Mouse (Mus musculus): Measurements from ENCODE around the gene Efcab9.
"Not testable (repeated sequence)": the region's sequence is repeated elsewhere in the genome, so short reads cannot be mapped to it uniquely, and the experiment has no call there.

The Efcab9 gene

DNA sequence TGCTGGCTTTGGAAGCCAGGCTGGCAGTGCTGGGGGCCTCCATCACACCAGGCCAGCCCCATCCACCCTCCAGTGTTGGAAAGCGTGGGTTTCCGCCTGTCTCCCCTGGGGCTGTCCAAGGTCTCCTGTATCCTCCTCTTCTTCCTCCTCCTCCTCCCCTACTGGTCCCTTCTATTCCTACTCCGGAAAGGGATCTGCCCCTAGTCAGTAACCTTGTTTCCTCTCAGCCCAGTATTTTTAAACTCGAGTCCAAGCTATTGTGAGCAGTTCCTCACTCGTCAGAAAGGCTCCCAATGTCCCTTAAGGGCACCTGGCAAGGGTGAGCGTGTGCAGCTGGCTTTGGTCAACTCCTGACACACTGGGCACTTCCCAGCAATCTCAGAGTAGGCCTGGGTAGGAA lies 6.6 kb upstream of the Efcab9 start:
- DNase-seq (ENCODE audit: low spot score), result no peak

DNA sequence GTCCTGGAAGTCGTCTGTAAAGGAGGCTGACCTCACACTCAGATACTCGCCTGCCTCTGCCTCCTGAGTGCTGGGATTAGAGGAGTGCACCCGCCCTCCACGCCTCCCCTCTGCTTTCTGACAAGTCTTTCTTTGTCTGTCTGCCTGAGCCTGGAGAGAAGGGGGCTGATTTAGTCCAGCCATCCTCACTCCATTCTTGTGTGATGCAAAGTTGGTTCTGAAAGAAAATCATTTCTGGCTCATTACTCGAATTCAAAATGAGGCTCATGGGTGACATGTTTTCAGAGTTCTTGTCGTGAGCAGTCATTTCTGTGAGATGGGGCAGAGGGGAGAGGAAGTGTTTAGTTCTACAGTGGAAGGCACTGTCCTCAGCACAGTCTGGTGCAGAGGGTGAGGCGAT lies 5.1 kb upstream of the Efcab9 start:
- no peak for DNase-seq (ENCODE audit: low spot score)

DNA sequence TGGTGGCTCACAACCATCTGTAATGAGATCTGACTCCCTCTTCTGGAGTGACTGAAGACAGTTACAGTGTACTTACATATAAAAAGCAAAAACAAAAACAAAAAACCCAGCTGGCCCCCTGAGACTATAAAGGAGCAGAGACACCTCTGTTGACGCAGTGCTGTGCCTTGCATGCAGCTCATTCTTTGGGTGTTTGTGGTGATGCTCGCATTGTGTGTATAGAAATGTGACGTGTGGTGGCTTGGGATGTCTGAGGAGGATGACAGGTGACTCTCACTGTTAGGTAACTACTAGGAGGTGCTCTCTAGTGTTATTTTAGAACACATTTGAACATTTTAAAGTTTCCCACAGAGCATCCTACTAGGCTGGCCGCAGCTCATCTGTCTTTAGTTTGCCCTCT lies 3.8 kb upstream of the Efcab9 start:
- no peak for DNase-seq (ENCODE audit: low spot score)

DNA sequence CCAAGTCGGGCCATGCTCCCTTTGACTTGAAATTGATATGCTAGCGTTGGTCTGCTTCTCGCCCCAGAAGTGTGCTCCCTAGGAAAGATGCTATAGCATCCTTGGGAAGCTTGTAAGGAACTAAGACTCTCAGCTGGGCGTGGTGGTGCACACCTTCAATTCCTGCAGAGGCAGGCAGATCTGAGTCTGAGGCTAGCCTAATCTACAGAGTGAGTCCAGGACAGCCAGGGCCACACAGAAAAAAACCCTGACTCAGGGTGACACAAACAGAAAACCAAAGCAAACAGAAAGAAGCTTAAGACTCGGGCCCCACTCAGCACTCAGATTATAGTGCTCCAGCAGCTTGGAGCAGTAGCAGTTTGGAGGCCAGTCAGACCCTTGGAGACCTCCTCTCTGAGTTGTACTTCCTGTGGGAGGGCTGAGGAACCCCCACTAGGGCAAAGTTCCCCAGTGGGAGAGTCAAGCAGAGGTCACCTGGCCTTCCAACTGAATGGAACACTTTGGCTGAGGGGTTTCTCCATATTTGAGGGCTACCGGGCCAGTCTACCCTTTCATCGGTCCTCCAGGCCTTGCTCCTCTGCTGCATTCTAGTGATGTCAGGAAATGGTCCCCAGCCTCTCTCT lies 2.7 kb upstream of the Efcab9 start:
- no peak for DNase-seq (ENCODE audit: low spot score)

DNA sequence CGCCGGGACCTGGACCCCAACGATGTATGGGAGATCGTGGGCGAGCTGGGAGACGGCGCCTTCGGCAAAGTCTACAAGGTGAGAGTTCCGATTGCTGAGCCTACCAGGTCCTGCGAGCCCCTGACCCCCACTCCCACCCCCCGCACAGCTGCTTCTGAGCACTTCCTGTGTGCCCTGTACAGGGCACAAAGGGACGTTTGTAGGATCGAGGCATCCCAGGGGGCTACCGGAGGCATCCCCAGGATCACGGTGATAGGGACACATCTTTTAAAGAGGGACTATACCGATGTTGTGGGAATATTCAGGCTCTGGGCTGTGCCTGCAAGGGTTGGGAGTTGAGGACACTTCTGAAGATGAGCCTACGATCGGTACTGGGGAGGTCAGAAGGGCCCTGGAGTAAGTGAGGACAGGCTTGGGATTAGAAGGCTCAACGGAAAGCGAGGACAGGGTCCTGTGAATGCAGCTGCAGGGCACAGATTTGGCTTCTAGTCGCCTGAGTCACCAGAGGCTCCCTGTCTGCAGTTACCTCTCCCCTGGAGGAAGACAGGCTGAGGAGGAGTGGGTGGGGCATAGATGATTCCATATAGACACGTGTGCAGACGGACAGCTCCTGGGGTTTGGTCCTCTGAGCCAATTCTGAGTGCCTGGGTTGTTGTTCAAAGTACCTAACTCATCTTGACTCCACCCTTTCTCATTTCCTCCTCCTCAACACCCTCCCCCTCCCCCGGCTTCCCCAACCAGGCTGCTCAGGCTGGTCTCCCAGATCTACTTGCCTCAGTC lies 1.8 kb upstream of the Efcab9 start:
- DNase-seq (ENCODE audit: low spot score), result no peak

DNA sequence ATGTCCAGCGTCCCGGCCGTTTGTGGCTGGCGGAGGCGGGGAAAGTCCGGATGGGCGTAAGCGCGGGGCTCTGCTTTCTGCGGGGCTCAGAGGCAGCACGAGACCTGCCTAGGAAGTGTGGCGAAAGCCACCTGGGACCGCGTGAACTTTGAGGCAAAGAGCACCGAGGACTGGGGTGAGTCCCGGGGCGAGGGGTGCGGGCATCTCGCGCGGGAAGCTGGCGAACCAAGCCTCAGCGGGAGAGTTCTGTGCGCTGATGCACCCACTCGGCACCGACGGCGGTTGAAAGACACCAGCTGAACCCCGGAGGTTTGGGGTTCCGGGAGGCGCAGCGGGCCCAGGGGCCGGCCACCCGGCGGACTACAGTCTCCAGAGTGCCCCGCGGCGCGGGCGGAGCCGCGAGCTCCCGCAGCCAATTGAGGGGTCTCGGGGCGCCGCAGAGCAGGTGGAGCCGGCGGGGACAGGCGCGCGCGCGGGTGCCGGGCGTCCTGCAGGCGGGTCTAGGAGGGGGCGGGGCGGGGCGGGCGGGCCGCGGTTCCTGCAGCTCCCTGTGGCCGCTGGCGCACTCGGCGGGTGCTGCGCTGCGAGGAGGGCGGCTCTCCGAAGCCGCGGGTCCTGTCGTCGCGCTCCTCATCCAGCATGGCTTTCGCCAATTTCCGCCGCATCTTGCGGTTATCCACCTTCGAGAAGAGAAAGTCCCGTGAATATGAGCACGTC lies 1.0 kb upstream of the Efcab9 start, which contains the start of gene Stk10:
TSS of gene Stk10 (plus strand) at position 541 of the 717 bp plus-strand sequence.
- peak; percentile 82 for DNase-seq (ENCODE audit: low spot score)

DNA sequence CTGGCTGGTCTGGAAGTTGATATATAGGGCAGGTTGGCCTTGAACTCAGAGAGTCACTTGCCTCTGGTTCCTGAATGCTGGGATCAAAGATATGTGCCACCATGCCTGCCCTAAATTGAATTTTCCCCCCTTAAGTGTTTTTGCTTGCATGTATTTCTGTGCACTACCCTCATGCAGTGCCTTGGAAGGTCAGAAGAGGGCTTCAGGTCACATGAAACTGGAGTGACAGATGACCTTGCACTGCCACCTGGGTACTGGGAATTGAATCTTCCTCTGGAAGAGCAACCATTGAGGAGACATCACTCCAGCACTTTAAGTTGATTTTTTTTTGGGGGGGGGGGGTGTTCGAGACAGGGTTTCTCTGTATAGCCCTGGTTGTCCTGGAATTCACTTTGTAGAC lies 1.7 kb downstream of the Efcab9 start:
- DNase-seq (ENCODE audit: low spot score), result no peak

DNA sequence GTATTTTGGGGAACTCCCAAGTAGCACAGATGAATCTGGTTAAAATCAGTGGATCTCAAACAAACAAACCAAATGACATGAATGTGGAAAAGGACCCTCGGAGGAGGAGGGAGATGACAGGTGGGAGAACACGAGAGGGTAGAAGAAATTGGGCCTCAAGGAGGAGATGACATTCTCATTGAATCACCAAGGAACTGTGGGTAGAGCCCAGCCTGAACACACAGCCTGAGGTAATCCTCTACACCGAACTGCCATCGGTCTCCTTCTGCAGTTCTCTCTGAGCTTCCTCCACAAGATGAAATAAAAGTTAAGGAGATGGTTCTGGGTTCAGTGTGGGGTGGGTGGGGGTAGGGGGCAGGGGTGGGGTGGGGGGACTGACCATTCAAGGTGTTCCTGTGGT lies 4.9 kb downstream of the Efcab9 start:
- no peak for DNase-seq (ENCODE audit: low spot score)

DNA sequence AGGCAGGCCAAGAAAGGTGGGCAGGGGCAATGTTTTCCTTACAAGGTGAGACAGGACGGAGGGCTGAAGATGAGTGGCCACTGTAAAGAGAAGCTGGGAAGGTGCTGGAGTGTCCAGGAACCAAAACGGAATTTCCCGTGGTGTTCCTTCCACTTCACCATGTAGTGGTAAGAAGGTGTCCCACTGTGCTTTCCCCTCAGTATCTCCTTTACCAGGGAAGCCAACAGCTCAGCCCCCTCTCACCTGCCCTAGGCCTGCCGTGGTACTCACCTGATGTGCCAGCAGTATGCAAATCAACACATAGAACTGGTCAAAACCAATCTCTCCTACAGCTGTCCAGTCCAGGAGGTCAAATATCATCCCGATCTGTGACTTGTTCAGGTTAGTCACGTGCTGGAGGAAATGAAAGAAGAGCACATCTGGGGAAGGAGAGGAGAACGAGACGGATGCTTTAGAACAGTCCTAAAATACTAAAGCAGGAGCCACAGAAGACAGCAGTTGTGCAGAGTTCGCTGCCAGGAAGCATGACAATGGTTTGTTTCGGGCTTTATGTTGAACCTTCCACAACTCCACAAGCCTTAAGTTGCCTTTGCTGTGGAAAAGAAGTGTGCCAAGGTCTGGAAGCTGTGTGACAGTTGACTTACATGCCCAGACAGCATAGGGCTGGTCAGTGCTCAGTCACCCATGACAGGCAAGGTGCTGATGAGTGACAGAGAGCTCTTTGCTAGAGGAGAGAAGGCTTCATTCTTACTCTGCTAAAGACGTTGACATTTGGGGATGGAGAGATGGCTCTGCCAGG lies 7.6 kb downstream of the Efcab9 start:
- no peak for DNase-seq (ENCODE audit: low spot score)

DNA sequence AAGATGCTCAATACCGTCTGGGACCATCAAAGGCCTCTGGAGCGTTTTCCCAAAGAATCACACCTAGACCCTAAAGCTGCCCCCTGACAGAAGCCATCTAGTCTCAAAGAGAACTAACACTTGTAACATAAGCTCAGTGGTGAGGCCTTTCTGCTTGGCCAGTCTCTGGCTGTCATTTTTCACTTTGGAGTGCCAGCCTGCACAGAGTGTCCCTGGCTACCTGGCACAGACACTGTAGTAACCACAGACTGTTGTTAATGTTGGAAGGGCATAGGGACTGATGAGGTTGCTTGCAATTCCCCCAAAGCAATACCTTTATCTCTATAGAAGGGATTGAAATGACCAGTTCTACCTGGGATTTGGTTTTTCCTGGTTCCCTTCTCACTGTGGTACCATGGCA lies 10.6 kb downstream of the Efcab9 start:
- no peak for DNase-seq (ENCODE audit: low spot score)

DNA sequence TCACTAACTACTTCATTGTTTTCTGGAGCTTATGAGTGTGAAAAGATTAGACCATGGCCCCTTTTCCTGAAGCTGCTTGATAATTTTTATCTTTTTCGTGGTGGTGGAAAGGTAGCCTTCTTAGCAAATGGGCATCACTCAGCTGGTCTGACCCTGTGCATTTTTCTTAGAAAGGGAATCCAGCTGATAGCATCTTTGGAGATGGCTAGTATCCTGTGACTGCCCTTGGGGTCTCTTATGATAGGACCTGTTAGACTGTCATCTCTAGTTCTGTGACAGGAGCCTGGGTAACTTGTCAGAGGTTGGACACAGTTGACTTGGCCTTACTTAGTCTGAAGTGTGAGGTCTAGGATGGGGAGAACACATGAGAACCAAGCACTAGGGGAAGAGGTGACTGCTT lies 12.5 kb downstream of the Efcab9 start:
- no peak for DNase-seq (ENCODE audit: low spot score)

DNA sequence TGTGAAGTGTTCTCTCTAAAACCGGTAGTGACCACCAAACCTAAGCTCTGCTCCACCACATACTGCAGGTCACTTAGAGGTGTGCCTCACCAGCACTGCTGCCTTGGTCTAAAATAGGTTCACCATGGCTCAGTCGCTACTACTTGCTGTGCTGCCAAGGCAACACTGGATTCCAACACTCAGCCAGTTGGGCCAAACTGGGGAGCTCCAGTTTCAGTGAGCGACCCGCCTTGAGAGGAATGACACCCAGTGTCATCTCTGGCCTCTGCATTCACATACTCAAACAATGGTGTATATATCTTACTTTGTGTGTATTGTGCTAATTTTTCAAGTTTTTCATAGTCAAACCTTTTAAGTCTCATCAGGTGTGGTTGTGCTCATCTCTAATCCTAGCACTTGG lies 13.1 kb downstream of the Efcab9 start:
- no peak for DNase-seq (ENCODE audit: low spot score)

DNA sequence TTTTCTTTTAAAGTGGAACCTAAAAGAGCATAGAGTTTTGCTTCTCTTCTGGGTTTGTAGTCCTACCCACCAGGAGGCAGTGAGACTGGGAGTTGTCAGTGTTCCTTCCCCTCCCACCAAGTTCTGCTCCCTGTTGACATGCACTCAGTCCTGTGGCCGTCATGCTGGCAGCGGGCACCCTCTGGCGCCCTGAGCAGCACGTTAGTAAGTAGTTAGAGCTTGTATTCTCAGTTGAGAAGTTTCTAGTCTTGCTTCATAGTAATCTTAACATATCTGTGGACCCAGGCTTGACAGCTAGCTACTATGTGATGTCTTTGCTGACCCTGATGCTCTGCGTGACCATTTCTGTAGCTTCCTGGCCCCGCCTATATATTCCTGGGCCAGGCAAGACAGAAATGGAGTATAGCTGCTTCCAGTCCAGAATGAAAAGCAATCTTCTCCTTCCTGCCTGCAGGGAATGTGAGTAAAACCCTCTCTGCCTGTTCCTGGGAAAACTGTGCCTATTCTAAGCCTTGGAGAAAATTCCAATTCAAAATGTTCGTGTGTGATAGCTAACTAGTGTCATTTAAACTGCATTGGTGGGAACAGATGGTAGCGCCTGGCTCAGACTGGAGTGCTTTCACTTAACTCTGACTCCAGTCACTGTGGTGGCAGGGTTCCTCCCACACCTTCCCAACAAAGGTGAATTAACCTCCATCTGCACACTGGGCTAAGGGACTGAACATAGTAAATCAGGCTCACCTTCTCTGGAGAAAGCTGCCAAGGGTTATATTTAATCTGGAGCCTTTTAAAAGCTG lies 14.8 kb downstream of the Efcab9 start:
- no peak for DNase-seq (ENCODE audit: low spot score)

DNA sequence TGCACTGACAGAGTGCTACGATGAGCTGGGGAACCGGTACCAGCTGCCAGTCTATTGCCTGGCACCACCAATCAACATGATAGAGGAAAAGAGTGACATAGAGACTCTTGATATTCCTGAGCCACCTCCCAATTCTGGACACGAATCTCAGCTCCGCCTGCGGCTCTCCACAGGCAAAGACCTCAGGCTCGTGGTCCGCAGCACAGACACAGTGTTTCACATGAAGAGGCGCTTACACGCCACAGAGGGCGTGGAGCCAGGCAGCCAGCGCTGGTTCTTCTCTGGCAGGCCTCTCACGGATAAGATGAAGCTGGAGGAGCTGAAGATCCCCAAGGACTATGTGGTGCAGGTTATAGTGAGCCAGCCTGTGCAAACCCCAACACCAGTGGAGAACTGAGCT lies 15.8 kb downstream of the Efcab9 start:
- DNase-seq (ENCODE audit: low spot score), result no peak

DNA sequence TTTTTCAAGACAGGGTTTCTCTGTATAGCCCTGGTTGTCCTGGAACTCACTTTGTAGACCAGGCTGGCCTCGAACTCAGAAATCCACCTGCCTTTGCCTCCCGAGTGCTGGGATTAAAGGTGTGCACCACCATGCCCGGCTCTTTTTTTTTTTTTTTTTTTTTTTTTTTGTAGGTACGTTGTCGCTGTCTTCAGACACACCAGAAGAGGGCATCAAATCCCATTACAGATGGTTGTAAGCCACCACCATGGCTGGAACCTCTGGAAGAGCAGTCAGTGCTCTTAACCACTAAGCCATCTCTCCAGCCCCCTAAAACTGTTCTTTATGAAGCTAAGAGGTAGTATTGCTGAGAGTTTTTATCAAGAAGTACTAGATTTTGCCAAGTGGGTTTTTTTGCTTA lies 17.0 kb downstream of the Efcab9 start:
- DNase-seq (ENCODE audit: low spot score), result not testable (repeated sequence)

DNA sequence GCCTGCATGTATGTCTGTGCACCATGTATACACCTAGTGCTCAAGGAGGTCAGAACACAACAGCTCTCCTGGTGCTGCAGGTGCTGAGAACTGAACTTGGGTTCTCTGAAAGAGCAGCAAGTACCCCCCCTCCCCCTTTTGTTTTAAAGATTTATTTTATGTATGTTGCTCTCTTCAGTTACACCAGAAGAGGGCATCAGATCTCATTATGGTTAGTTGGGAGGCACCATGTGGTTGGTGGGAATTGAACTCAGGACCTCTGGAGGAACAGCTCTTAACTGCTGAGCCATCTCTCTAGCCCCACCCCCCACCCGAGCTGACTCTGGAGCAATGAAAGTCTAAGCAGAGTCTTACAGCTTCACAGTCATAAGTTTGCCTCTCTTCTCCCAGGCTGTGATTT lies 21.0 kb downstream of the Efcab9 start:
- DNase-seq (ENCODE audit: low spot score), result no peak

DNA sequence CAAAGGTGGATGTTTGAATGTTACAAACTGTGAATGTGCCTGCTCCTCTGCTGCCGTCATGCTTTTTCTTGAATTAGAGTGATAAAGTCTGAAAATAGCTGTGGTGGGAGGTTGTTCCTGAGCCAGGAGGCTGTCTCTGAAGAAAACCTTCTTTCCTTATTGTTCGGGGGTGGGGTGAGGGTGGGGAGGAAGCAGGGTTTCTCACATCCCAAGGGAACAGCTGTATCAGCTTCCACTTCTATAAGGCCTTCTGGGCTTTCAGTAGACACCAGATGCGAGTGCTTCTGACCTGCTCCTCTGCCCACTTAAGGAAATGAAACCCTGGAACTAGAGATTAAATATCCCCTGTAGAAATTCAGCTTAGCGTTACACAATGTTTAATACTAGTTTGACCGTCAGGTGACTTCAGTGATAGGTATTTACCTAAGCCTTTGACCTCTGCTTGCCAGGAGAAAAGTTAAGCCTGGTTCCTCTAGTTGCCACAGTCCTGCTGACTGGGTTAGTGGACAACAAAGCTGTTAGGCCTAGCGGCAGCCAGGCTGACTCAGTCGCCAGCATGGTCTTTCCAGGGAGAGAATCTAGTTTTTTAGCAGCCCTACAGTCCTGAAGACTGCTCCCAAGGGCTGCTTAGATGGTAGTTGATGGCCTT lies 26.7 kb downstream of the Efcab9 start:
- DNase-seq (ENCODE audit: low spot score), result no peak

DNA sequence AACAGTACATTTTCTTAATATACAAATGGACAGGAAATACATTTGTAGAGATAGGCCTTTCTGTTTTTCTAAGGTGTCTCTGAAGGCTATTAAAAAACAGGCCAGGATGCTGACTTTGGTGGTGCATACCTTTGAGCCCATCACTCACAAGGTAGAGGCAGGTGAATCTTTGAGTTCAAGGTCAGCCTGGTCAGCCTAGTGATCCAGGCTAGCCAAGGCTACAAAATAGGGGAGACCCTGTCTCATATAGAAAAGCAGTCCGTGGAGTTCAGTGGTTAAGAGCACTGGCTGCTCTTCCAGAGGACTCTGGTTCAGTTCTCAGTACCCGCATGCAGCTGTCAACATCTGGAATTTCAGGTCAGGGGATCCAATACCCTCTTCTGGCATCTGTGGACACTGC lies 28.2 kb downstream of the Efcab9 start:
- no peak for DNase-seq (ENCODE audit: low spot score)

DNA sequence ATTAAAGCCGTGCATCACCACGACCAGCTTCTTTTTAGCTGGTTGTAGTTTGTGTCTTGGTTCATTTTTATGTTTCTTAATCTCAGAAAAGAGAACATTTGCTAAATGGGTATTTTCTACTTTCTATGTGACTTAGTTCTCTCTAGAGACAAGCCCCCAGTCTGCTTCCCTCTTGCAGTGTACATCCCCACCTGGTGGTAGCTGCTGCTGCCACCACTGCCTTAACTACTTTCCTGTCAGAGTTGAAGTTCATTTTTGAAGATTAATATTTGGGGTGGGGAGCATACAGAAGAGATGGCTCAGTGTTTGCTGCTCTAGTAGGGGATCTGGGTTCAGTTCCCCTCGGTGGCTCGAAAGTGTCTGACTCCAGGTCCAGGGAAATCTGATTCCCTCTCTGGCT lies 31.9 kb downstream of the Efcab9 start:
- DNase-seq (ENCODE audit: low spot score), result no peak

DNA sequence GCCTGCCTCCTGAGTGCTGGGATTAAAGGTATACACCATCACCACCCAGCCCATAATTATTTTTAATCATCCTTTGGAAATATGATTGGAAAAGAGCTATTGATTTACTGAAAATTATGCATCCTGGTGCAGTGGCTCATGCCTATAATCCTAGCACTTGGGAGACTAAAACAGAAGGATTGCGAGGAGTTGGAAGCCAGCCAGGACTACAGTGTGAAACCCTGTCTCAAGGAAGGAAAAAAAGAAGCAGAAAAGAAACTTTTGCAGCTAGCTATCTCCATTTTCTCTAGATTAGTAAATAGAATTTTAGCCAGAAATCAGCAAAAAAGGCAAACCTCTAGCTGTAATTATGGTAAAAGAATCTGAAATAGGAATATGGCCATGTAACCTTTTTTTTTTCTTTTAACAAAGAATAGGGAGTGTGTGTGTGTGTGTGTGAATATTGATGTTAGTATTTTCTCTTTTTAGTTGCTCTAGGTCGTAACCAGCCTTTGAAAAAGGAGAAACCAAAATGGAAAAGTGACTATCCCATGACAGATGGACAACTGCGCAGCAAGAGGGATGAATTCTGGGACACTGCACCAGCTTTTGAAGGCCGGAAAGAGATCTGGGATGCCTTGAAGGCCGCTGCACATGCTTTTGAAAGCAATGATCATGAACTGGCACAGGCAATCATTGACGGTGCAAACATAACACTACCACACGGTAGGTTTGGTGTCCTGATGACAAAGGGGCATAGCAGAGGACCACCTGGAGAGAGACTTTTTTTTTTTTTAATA lies 32.9 kb downstream of the Efcab9 start:
- DNase-seq (ENCODE audit: low spot score), result peak; percentile 16
